Comparison of ENCODE assay signal across 10 mouse cellular contexts in the genomic region with DNA sequence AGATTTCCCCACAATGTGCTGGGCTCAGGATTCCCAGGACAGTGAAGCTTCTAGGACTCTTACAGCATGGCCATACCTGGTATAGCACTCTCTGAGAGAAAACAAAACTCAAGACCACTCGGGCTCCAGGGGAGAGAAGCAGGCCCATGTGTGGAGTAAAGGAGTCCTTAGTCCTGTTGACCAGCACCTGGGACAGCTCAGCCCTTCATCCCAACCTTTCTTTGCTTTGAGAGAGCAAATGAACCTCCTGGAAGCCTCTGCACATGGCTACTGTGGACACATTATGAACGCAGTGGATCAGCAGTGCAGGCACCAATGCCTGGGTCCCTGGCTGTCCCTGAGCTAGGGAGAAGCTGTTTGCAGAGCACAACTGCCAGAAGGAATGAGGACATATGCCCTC.
"Had no signal": no experiment of that assay in that cellular context is flagged by ENCODE, and none has a peak within 500 bp of the region (broad histone marks: within the 10 kb centered on the region; RNA-seq: fewer than 3 reads in every experiment).

No protein-coding gene starts in this region.

- DNase-seq: kidney, adult 2 months; kidney, postnatal 36 days; layer of hippocampus, postnatal 36 days; liver; lung, adult 18-20 months; lung, postnatal 10 days; lung, postnatal 36 days; right cerebral cortex, adult 18-20 months; spleen, adult 18-20 months; thymus, postnatal 25 days had no signal
